Mouse (Mus musculus) midbrain, embryonic 14.5 days (tissue): ENCODE data around the gene Nhlrc1. TPM values are rescaled to one million over a fixed set of nuclear protein-coding genes. Genes with fewer than 3 reads are reported as not detected.

ENCODE experiments used
- ATAC-seq: fragments of 200-750 bp; cut with Nextera tagmentation; 2 replicates; pipeline ENCODE4 v1.8.0; 2017; ENCODE audit warnings: moderate number of reproducible peaks, moderate library complexity; ENCODE audit not compliant: low FRiP score, low TSS enrichment
- DNase-seq: peaks from one replicate; pipeline ENCODE4 v3.0.0-alpha.2; 2015
- H3K27ac ChIP-seq: fragments of 300-500 bp; sonication (generic); replicated peaks from 2 replicates; pipeline ENCODE4 v1.5.1; 2014; ENCODE audit warnings: mild to moderate bottlenecking, low read depth, low read length, moderate library complexity
- H3K27me3 ChIP-seq: fragments of 300-500 bp; sonication (generic); 2 replicates; pipeline ENCODE4 v1.6.1; 2014; ENCODE audit warnings: low read length, control low read depth, mixed read lengths; ENCODE audit not compliant: control insufficient read depth, insufficient read depth
- H3K36me3 ChIP-seq: fragments of 300-500 bp; sonication (generic); 2 replicates; pipeline ENCODE4 v1.6.1; 2014; ENCODE audit warnings: low read length, control low read depth; ENCODE audit not compliant: control insufficient read depth, insufficient read depth
- H3K4me1 ChIP-seq: fragments of 300-500 bp; sonication (generic); 2 replicates; pipeline ENCODE4 v1.6.1; 2014; ENCODE audit warnings: mild to moderate bottlenecking, antibody characterized with exemption, low read length, control low read depth; ENCODE audit not compliant: control insufficient read depth, insufficient read depth
- H3K4me2 ChIP-seq: fragments of 300-500 bp; sonication (generic); 2 replicates; pipeline ENCODE4 v1.6.1; 2014; ENCODE audit warnings: mild to moderate bottlenecking, low read length, moderate library complexity
- H3K4me3 ChIP-seq: fragments of 300-500 bp; sonication (generic); replicated peaks from 2 replicates; pipeline ENCODE4 v1.5.1; 2014; ENCODE audit warnings: low read depth, low read length
- H3K9ac ChIP-seq: fragments of 300-500 bp; sonication (generic); replicated peaks from 2 replicates; pipeline ENCODE4 v1.6.1; 2014; ENCODE audit warnings: mild to moderate bottlenecking, low read length, moderate library complexity
- H3K9me3 ChIP-seq: fragments of 300-500 bp; sonication (generic); 2 replicates; pipeline ENCODE4 v1.6.1; 2016; ENCODE audit warnings: low read length, control low read depth, mixed read lengths; ENCODE audit not compliant: control insufficient read depth
- WGBS: fragments of 180-500 bp; shearing (Covaris S2); extraction: QIAGEN DNeasy Blood & Tissue Kit; methylation state at CpG from one replicate; pipeline ENCODE4 v1.1.7; 2014; 5-methylcytosine and 5-hydroxymethylcytosine counted together
- polyA plus RNA-seq: library from polyadenylated mRNA; unstranded; fragments of >200 nt; fragmentation: Nextera tagmentation; extraction: Ambion mirVana; gene quantifications from 2 replicates; pipeline ENCODE4 v1.2.1, GENCODE M21; 2014

The Nhlrc1 gene
- 16.3 and 16.7 TPM in 2 replicates for polyA plus RNA-seq

- Histone ChIP-seq H3K9ac (peak within 1 kb of the TSS; percentile 61), H3K9me3 (peaks cover 24% of the 10 kb centered on the region), H3K27me3 (no peaks in the 10 kb centered on the region), H3K4me1 (peaks cover 6% of the 10 kb centered on the region; the same call in 1 of the 2 replicates), H3K36me3 (no peaks in the 10 kb centered on the region), H3K4me3 (peak within 1 kb of the TSS; percentile 56), H3K4me2 (peak within 1 kb of the TSS; percentile 95), H3K27ac (no peak within 1 kb of the TSS)
- 3% methylated on average over 73 of the region's 73 CpGs for WGBS
- DNase-seq (peak; percentile 92), ATAC-seq (peak; percentile 88)
These were observed at the start of gene Nhlrc1 for GRCm38 (mm10) chr13:47014334-47015194. Nhlrc1 (minus strand) TSS chr13:47014850.

GRCm38 (mm10) chr13:47063985-47064760 is 49.5 kb upstream of the Nhlrc1 start:
- WGBS = 84% methylated on average over 15 of the region's 15 CpGs
- no peaks in the 10 kb centered on the region for H3K4me1 ChIP-seq
- H3K9ac ChIP-seq = no peak overlapping the region
- DNase-seq = no peak
- no peak overlapping the region for H3K4me2 ChIP-seq
- H3K9me3 ChIP-seq = no peaks in the 10 kb centered on the region
- no peak overlapping the region for H3K4me3 ChIP-seq
- no peaks in the 10 kb centered on the region for H3K27me3 ChIP-seq
- H3K27ac ChIP-seq = no peak overlapping the region
- H3K36me3 ChIP-seq = peaks cover 82% of the 10 kb centered on the region
- ATAC-seq = no peak

- H3K9me3 ChIP-seq = no peaks in the 10 kb centered on the region
- ATAC-seq (no peak), DNase-seq (no peak)
- no peak overlapping the region for H3K27ac ChIP-seq
- no peaks in the 10 kb centered on the region for H3K27me3 ChIP-seq
- 97% methylated on average over 17 of the region's 17 CpGs for WGBS
- peaks cover 79% of the 10 kb centered on the region for H3K36me3 ChIP-seq
- H3K4me1 ChIP-seq = no peaks in the 10 kb centered on the region
- H3K9ac ChIP-seq = no peak overlapping the region
- H3K4me3 ChIP-seq = no peak overlapping the region
- no peak overlapping the region for H3K4me2 ChIP-seq
These were observed 48.1 kb upstream of the Nhlrc1 start for GRCm38 (mm10) chr13:47062756-47063155.

GRCm38 (mm10) chr13:47056781-47057180 is 42.1 kb upstream of the Nhlrc1 start:
- Histone ChIP-seq H3K27ac (no peak overlapping the region), H3K9ac (no peak overlapping the region), H3K4me3 (no peak overlapping the region), H3K36me3 (peaks cover 82% of the 10 kb centered on the region), H3K27me3 (no peaks in the 10 kb centered on the region), H3K9me3 (no peaks in the 10 kb centered on the region), H3K4me1 (no peaks in the 10 kb centered on the region), H3K4me2 (no peak overlapping the region)
- DNase-seq = no peak
- WGBS = 95% methylated on average over 5 of the region's 5 CpGs
- ATAC-seq = no peak

GRCm38 (mm10) chr13:47056126-47056525 is 41.5 kb upstream of the Nhlrc1 start:
- peaks cover 82% of the 10 kb centered on the region for H3K36me3 ChIP-seq

GRCm38 (mm10) chr13:47053971-47054370 is 39.3 kb upstream of the Nhlrc1 start:
- Histone ChIP-seq H3K36me3 (peaks cover 82% of the 10 kb centered on the region), H3K27ac (no peak overlapping the region), H3K4me3 (no peak overlapping the region), H3K9me3 (no peaks in the 10 kb centered on the region), H3K4me1 (no peaks in the 10 kb centered on the region), H3K4me2 (no peak overlapping the region), H3K27me3 (no peaks in the 10 kb centered on the region), H3K9ac (no peak overlapping the region)
- 37% methylated on average over 10 of the region's 10 CpGs for WGBS
- no peak for ATAC-seq
- no peak for DNase-seq

More at GRCm38 (mm10) chr13:47056126-47056525, 41.5 kb upstream of the Nhlrc1 start:
- Histone ChIP-seq H3K9me3 (no peaks in the 10 kb centered on the region), H3K4me3 (no peak overlapping the region), H3K27ac (no peak overlapping the region), H3K4me1 (no peaks in the 10 kb centered on the region), H3K9ac (no peak overlapping the region), H3K27me3 (no peaks in the 10 kb centered on the region), H3K4me2 (no peak overlapping the region)
- DNase-seq (no peak), ATAC-seq (no peak)
- WGBS = 90% methylated on average over 11 of the region's 11 CpGs

- ATAC-seq (no peak), DNase-seq (no peak)
- H3K4me1 ChIP-seq = 0 out of 2 replicates have a peak, but pooled peaks cover under 1% of the 10 kb centered on the region
- H3K4me3 ChIP-seq = no peak overlapping the region
- WGBS = 87% methylated on average over 4 of the region's 4 CpGs
- H3K36me3 ChIP-seq = peaks cover 58% of the 10 kb centered on the region
- H3K27me3 ChIP-seq = no peaks in the 10 kb centered on the region
- no peak overlapping the region for H3K9ac ChIP-seq
- no peaks in the 10 kb centered on the region for H3K9me3 ChIP-seq
- no peak overlapping the region for H3K27ac ChIP-seq
- no peak overlapping the region for H3K4me2 ChIP-seq
These were observed 35.4 kb upstream of the Nhlrc1 start for GRCm38 (mm10) chr13:47050009-47050408.

GRCm38 (mm10) chr13:47047996-47048395 is 33.3 kb upstream of the Nhlrc1 start:
- no peak overlapping the region for H3K4me3 ChIP-seq
- 92% methylated on average over 4 of the region's 4 CpGs for WGBS
- no peak overlapping the region for H3K4me2 ChIP-seq
- H3K4me1 ChIP-seq = peaks cover 7% of the 10 kb centered on the region
- no peak for DNase-seq
- H3K9ac ChIP-seq = no peak overlapping the region
- H3K9me3 ChIP-seq = no peaks in the 10 kb centered on the region
- no peak overlapping the region for H3K27ac ChIP-seq
- no peaks in the 10 kb centered on the region for H3K27me3 ChIP-seq
- ATAC-seq = no peak
- peaks cover 45% of the 10 kb centered on the region for H3K36me3 ChIP-seq
